Mouse (Mus musculus): Measurements from ENCODE around the gene Tor1a.
"Not testable (repeated sequence)": the region's sequence is repeated elsewhere in the genome, so short reads cannot be mapped to it uniquely, and the experiment has no call there.

Gene Tor1a

DNA sequence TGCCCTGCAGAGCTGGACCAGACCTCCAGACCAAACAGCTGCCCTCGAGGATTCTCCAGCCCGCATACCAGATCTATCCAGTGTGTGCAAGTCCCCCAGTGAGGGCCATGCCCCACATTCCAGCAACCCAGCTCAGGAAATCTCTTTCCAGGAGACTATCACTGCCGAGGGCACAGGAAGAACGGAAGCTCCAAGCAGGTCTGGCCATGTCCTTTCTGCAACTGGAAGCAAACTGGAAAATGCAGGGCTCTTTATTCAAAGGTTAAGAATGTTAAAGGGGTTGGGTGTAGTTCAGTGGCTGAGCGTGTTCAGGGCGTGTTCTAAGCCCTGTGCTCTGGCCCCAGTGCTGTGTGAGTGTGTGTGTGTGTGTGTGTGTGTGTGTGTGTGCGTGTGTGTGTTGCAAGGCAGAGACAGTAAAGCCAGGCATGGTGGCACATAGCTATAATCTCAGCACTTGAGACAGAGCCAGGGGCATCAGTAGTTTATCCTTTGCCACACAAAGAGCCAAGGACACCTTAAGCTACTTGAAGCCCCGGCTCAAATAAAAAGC lies 48.9 kb downstream of the Tor1a start:
- peak; percentile 82 for DNase-seq (ENCODE audit: low spot score)

DNA sequence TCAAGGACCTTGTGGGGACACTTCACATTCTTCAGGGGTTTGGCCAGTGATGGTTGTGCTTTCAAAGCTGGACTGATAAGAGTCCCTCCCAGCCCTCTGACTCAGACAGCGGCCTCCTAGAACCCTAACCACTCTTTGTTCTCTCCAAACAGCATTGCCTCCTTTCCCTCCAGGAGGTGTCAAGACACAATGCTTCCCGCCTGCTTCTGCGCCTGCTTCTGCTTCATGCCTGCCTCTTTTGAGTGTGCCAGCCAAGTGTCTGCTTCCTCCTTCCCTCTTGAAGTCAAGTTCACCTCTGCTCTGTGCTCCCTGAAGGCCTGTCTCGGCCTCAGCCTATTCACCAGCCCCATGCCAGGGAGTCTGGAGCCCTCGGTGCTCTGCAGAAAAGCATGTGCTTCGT lies 49.6 kb downstream of the Tor1a start:
- DNase-seq (ENCODE audit: low spot score): no peak

DNA sequence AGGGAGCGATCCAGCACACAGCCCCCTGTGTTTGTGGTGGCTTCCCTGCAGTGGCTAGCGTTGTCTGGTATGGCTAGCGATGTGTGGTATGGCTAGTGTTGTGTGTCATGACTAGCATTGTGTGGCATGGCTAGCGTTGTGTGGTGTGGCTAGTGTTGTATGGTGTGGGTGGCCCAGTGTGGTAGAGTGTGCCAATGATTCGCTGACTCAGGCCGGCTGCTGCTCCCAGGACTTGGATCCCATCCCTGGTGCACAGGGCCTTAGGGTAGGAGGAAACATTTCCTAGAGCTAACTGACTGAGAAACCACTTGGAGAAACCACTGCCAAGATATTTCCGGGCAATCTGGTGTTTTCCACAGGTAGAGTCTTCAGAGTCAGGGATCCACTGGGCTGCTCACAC lies 50.1 kb downstream of the Tor1a start:
- DNase-seq (ENCODE audit: low spot score): no peak

DNA sequence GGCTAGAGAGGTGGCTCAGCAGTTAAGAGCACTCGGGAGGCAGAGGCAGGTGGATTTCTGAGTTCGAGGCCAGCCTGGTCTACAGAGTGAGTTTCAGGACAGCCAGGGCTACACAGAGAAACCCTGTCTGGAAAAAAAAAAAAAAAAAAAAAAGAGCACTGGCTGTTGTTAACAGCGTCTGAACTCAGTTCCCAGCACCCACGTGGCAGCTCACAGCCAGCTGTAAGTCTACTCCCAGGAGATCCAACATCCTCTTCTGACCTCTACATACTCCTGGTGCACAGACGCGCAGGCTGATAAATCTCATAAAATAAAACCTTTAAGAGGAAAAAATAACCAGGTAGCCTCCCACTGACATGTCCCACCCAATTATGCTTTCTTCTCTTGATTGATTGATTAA lies 51.8 kb downstream of the Tor1a start:
- not testable (repeated sequence) for DNase-seq (ENCODE audit: low spot score)

DNA sequence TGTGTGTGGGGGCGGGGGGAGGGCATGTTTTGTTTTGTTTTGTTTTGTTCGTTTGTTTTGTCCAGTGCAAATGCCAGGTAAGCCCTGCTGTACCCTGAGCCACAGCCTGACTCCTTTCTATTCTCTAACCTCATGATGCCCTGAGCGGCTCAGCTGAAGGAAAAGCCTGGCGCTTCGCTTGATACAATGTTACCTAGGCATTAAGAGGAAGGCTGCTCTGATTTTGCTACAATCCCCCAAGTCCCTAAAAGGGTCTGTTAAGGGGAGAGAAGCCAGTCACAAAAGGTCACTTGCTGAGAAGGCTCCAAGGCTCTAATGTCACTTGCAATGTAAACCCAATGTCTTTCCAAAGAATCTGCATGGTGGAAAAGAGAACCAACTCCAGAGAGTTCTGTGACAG lies 52.4 kb downstream of the Tor1a start:
- no peak for DNase-seq (ENCODE audit: low spot score)

DNA sequence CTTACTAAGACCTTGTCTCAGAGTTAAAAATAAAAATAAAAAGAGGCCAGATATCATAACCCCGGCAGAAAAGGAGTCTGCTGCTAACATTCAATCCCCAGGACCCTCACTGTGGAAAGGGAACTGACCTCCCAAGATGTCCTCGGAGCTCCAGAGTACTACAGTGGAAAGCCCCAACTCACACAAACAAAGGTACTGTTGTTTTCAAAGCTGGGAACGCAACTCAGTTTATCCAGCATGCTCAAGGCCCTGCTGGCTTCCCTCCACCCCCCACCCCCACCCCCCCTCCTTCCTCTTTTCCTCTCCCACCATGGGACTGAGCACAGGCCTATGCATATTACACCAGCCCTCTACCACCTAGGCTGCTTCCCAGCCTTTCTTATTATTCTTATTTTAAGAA lies 52.9 kb downstream of the Tor1a start:
- no peak for DNase-seq (ENCODE audit: low spot score)

DNA sequence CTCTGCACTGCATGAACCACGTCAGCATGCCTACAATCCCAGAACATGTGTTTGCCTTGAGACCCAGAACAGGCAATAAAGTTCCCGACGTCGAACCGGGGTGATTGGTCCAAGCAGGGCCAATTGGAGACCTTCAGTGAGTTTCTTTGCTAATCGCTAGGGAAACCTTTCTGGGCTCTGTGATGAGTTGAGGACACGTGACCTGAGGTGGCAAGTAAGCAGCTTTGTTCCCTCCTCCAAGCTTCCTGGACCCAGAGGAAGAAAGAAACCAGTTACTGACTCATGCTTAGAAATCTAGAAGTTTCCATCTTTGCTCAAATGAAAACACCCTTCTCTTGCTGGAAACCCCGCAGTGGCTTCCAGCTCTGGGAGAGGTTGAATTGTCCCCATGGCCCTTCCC lies 54.7 kb downstream of the Tor1a start:
- no peak for DNase-seq (ENCODE audit: low spot score)

DNA sequence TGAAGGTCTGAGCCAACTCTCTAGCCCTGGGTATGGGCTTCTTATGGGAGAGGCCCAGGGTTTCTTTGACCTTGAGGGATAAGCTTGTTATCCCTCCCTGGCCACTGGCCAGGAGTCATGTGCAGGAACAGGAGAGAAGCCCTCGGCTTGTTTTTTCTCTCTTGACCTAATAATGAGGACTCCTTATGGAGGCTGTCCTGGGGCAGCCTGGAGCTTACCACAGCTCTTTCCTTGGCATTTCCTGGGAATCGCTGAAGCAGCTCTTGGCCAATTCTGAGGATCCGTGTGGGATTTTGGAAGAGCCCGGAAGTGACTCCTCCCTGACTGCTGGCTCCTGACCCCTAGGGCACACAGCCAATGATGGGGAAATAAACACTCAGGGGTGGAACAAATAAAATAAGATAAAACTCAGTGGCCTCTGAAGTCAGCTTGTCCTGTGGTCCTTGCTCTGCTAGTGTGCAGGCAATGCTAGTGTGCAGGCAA lies 55.4 kb downstream of the Tor1a start:
- DNase-seq (ENCODE audit: low spot score): no peak
